Mouse (Mus musculus): Measurements from ENCODE around the gene Scnn1a.

DNA sequence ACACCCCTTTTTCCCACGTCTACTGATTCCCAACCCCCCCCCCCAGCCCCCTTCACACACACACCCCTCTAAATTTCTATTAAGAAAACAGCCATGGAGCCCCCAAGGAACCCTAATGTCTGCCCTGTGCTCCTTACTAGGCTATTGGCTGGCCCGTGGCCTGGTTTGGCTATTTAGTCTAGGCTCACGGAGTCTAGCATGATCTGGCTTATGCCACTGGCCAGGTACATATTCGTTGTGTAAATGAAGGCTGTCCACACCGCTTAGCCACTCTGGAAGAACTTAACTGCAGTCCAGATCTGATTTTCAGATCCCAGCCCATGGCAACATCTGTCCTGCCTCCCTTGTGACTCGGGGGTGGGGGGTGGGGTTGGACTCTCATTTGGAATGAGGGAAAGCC lies 5.7 kb upstream of the Scnn1a start:
- TF ChIP-seq EP300 (IDR thresholded peaks at IDR 0.05; ENCODE audit: low read depth) (no peak), CTCF (IDR thresholded peaks at IDR 0.05; ENCODE audit: low read depth) (no peak)

Measured in heart, postnatal 0 days (tissue).